Mouse (Mus musculus) mouse embryonic stem cell (cell line): ENCODE results near the gene Chrna10.

Experiments used
- in situ Hi-C, 2 experiments: fragments of 300-500 bp; cut with MboI; formaldehyde crosslinking; loops; 1 replicate in 1 of 2; 3 replicates in 1 of 2; pipeline ENCODE4 v1.14.3; 2019 to 2020; ENCODE audit warnings: low sequenced_read_pairs in 2 of 2, low pct_unique_long_range_greater_than_20kb in 1 of 2, mixed read lengths in 1 of 2; ENCODE audit not compliant: unreplicated experiment in 1 of 2

Chrna10 gene

DNA sequence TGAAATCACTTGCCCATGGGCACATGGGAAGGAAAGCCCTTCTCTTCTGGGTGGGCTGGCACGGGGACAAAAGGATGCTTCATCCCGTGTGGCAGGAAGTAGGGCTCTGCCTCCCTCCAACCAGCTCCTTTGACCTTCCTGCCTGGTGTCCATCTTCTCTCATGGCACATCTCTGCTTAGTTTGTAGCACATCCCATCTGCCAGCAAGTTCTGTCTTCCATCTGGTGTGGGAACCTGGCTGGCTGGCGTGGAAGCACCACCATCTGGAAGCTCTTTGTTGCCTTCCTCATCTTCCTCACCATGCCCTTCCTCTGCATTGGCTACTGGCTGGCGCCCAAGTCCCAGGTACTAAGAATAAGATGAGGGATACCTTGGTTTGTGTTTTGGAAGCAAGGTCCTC lies 29.3 kb downstream of the Chrna10 start:
- in situ Hi-C loops: loop anchor here (25.0 kb wide), 1 partner anchor 425 kb away; the partner anchor contains the start of gene Clpb (in 2 of the 2)

DNA sequence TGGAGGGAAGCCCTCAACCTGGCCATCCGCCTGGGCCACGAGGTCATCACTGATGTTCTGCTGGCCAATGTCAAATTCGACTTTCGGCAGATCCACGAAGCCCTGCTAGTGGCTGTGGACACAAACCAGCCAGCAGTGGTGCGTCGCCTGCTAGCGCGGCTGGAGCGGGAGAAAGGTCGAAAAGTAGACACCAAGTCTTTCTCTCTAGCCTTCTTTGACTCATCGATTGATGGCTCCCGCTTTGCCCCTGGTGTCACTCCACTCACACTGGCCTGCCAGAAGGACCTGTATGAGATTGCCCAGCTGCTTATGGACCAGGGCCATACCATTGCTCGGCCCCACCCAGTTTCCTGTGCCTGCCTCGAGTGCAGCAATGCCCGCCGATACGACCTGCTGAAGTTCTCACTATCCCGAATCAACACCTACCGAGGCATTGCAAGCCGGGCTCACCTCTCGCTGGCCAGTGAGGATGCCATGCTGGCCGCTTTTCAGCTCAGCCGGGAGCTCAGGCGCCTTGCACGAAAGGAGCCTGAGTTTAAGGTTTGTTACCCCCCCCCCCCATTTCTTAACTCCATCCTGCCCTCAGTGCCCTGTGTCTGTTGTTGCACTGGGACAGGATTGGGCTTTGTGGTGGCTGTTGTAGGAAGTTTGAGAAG lies 32.5 kb downstream of the Chrna10 start:
- in situ Hi-C loops: loop anchor here (25.0 kb wide), 1 partner anchor 422 kb away; the partner anchor contains the start of gene Clpb (in 2 of the 2)

DNA sequence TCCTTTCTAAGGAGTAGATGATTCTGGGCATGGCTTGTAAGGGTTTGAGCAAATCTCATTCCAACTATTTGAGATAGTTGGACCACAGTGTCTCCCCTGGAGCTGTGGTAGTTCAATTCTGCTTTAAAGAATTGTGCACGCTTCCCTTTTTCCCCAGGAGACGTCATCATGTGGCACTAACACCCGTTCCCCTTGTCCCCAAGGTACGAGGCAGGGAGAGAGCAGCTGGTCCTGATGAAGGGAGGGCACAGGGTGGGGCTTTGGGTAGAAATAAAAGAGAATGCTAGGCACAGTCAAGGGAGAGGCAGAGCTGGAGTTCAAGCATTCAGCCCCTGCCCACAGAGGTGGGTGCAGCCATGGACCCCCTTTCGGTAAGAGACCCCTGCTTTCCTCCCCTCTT lies 33.8 kb downstream of the Chrna10 start, which contains the start of gene Trpc2:
Gene Trpc2 (plus strand): TSS at position 301 of the 400 bp plus-strand sequence.
- in situ Hi-C loops: loop anchor here (25.0 kb wide), 1 partner anchor 421 kb away; the partner anchor contains the start of gene Clpb (in 2 of the 2)

DNA sequence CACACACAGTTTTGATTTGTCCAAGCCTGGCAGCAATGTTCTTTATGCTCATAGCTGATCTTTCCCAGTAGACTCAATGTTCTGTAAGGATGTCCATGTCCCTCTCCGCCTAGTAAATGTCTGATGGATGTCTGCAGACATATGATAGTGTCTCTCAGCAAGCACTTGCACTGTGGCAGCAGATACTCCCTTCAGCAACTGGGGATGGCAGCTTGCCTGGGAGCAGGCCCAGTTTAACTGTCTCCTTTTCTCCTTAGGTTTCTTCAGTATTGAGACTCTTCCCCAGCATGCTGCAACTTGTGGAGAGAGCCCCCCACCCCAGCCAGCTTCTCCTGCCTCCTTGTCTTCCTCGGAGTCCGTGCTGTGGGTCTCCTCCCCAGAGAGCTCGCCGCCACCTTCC lies 34.8 kb downstream of the Chrna10 start:
- in situ Hi-C loops: loop anchor here (25.0 kb wide), 1 partner anchor 419 kb away; the partner anchor contains the start of gene Clpb (in 2 of the 2)

DNA sequence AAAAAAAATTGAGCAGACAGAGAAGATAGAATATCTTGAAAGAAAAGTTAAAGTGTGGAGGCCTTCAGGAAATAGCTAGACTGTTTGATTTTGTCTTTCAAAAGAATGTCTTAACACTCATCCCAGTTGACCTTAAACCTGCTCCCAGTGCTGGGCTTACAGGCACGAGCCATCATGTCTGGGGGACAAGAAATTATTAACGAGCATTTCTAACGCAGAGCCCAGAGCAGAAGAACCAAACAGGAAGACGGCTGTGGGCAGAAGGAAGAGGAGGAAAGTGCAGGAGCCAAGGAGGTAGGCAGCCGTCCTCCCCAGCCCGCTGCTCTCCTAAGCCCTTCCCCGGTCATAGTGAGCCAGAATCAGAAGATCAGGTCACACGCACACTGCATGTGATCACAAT lies 36.3 kb downstream of the Chrna10 start:
- in situ Hi-C loops: loop anchor here (25.0 kb wide), 1 partner anchor 418 kb away; the partner anchor contains the start of gene Clpb (in 2 of the 2)

DNA sequence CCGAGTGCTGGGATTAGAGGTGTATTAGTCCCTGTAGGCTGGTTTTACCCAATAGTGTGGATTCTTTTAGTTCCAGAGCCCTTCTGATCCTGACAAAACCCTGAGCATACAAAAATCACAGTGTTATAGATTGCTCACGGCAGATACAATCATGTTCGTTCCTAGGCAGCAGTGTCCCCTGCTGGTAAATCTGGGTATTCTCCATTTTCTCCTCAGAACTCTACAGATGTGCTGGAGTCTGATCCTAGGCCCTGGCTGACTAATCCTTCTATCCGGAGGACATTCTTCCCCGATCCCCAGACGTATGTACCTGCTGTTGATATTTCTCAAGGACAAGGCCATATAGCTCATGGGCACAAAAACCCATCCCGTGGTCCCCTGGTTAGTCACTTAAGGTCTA lies 38.1 kb downstream of the Chrna10 start:
- in situ Hi-C loops: loop anchor here (25.0 kb wide), 1 partner anchor 416 kb away; the partner anchor contains the start of gene Clpb (in 2 of the 2)

DNA sequence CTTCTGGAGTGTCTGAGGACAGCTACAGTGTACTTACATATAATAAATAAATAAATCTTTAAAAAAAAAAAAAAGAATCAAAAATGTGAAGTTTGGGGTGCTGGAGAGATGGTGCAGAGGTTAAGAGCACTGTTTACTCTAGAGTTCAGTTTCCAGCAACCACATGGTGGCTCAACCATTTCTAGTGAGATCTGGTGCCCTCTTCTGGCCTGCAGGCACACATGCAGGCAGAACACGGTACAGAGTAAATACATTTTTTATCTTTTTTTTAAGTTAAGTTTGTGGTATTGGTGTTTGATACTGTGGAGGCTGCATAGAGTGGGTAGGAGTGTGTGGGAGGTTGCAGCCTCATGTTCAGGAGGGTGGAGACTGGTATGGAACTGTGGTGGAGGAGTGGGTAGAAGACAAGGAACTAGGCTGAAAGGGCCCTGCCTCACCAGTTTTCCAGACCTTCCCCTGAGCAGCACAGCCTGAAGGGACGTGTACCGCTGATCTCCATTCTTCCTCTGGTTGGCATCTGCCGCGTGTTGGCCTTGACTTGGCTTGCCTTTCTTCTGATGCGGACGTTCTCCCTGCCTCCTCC lies 39.8 kb downstream of the Chrna10 start:
- in situ Hi-C loops: loop anchor here (25.0 kb wide), 1 partner anchor 415 kb away; the partner anchor contains the start of gene Clpb (in 2 of the 2)

DNA sequence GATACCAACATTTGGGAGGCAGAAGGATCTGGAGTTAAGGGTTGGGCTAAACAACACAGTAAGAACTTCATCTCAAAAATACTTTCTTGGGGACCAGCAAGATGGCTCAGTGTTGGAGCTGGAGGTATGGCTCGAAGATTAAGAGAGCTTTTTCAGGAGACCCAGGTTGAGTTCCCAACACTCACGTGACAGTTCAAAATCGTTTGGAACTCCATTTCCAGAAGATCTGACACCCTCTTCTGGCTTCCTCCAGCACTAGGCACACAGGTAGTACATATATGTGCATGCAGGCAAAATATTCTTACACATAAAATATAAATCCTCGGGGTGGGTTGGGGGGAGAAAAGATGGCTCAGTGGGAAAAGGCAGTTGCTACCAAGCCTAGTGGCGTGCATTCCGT lies 50.3 kb downstream of the Chrna10 start:
- in situ Hi-C loops: no loop called here

DNA sequence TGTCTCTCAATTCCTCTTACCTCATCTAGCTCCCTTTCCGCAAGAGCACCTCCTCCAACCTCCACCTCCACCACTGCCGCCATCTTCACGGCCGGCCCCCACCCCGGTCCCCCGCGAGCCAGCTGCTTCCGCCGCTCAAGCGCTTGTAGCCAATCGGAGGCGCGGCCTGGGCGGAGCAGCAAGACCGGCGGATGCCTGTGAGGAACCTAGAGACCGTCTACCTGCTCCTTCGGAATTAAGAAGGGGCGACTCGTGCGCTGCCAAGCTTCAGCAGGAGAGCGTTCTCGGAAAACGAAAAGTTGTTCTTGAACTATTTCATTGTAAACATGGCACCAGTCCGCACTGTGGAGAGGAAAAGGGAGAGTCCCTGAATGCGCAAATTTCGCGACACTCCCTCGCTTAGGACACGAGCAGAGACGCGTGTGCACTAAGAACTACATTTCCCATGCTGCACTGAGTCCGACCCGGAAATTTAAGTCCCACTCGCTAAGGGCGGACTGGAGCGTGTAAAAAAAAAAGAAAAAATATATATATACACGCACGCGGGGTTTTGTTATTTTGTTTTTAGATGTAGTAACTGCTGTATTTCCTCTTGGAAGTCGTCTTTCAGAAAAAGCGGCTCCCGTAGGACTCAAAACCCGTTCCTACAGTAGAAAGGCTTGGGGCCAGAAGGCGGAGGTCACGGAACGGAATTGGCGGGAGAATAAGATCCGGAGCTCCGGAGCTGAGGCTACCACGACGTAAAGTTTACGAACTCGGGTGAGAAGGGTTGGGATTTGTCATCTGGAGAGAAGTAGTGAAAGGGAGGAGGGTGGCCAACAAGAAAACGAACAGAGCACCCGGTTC lies 51.4 kb downstream of the Chrna10 start, which contains the start of the genes Rnf121, Xndc1 and Xntrpc:
Gene Rnf121 (minus strand): TSS at position 424 of the 846 bp plus-strand sequence.
Gene Xndc1 (plus strand): TSS at position 466 of the 846 bp plus-strand sequence.
Gene Xntrpc (plus strand): TSS at position 668 of the 846 bp plus-strand sequence.
- in situ Hi-C loops: no loop called here

DNA sequence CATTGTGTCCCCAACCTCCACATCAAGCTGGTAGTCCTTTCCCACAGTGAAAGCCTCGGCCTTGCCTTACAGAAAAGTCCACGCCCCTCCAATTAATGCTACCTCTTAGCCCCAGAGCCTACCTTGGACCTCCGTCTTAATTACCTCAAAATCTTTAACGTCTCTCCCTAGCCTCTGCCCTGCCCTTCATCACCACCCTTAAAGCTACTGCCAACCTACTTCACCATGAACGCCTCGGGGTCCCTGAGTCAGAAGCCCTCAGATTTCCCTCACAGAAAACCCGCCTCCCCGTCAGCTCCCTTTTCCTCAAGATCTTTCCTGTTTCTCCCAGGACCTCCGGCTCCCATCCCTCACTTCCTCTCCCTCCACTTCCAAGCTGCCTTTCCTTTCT lies 52.0 kb downstream of the Chrna10 start:
- in situ Hi-C loops: no loop called here

DNA sequence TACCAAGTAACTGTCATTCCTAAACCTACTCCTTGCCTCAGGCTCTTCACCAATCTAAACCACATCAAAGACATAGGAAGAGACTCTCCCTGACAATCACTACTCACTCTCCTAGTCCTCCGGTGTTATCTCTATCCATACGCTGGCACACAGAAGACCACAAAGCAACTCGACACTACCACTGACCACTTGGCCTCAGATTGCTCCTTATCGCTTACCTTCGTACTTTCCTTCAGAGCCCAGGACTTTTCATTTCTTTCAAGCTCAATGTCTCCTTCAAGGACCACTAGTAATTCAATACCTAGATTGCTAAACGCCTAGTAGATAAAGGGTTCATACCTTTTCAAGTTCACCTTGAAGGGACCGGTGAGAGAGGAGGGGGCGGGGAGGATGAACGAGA lies 52.7 kb downstream of the Chrna10 start:
- in situ Hi-C loops: no loop called here

DNA sequence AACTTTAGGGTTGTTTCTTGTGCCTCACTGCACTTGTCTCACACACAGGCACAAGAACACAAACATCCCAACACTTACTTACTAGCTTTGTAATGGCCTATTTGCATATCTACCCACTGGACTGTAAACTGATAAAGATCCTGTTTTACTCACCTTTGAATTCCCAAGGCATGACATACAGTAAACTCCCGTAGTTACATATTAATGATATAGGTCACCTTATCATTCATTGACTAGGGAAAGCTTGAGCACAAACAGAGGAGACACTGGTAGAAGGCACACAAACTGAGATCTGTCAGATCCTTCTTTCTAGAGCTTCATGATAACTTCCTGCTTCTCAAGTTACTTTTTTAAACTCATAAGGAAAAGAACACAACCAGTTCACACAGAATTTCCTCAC lies 54.4 kb downstream of the Chrna10 start:
- in situ Hi-C loops: no loop called here

DNA sequence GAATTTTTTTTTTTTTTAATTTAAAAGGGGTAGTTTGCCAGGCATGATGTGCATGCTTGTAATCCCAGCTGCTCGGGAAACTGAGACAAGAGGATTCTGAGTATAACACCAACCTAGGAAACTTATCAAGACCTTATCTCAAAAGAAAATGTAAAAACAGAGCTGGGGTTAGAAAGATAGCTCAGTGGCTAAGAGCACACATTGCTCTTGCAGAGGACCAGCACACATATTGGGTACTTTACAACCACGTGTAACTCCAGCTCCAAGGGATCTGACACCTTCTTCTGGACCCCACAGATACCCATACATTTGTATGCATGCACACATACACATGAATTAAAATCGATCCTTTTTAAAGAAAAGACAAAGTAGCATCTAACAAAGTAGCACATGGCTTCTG lies 55.3 kb downstream of the Chrna10 start:
- in situ Hi-C loops: no loop called here
